Mouse (Mus musculus) 416B (cell line): ENCODE data around the gene Nfkbil1.

Source experiments
- DNase-seq: peaks from one replicate; pipeline ENCODE4 v3.0.0; 2011; ENCODE audit warnings: low read depth

Nfkbil1 gene

GRCm38 (mm10) chr17:35254241-35255098, 18.9 kb upstream of the Nfkbil1 start:
- peak; percentile 79 for DNase-seq

GRCm38 (mm10) chr17:35253293-35254093, 17.9 kb upstream of the Nfkbil1 start:
- no peak for DNase-seq

- no peak for DNase-seq
These were observed 17.2 kb upstream of the Nfkbil1 start for GRCm38 (mm10) chr17:35252619-35253292.

GRCm38 (mm10) chr17:35251981-35252380, 16.4 kb upstream of the Nfkbil1 start:
- no peak for DNase-seq

- no peak for DNase-seq
These were observed 15.6 kb upstream of the Nfkbil1 start for GRCm38 (mm10) chr17:35251162-35251719.

GRCm38 (mm10) chr17:35250348-35251120, 14.9 kb upstream of the Nfkbil1 start:
- no peak for DNase-seq

- DNase-seq, result no peak
These were observed 14.0 kb upstream of the Nfkbil1 start for GRCm38 (mm10) chr17:35249451-35250197.

GRCm38 (mm10) chr17:35248986-35249385, 13.4 kb upstream of the Nfkbil1 start:
- DNase-seq, result no peak

- no peak for DNase-seq
These were observed 11.6 kb upstream of the Nfkbil1 start for GRCm38 (mm10) chr17:35247144-35247543.

GRCm38 (mm10) chr17:35245731-35246623, 10.4 kb upstream of the Nfkbil1 start:
- DNase-seq, result peak; percentile 64

- no peak for DNase-seq
These were observed 9.4 kb upstream of the Nfkbil1 start for GRCm38 (mm10) chr17:35244999-35245398.

- peak; percentile 56 for DNase-seq
These were observed 7.5 kb upstream of the Nfkbil1 start for GRCm38 (mm10) chr17:35243086-35243485.

GRCm38 (mm10) chr17:35242015-35242941, 6.7 kb upstream of the Nfkbil1 start:
- peak; percentile 78 for DNase-seq

GRCm38 (mm10) chr17:35241305-35242014, 5.9 kb upstream of the Nfkbil1 start, which contains the start of gene Ddx39b:
TSS of gene Ddx39b (plus strand) at chr17:35241746.
- DNase-seq, result peak; percentile 98

GRCm38 (mm10) chr17:35240384-35241304, 5.1 kb upstream of the Nfkbil1 start:
- peak; percentile 81 for DNase-seq

- no peak for DNase-seq
These were observed 4.1 kb upstream of the Nfkbil1 start for GRCm38 (mm10) chr17:35239700-35240099.

GRCm38 (mm10) chr17:35237504-35237903, 1.9 kb upstream of the Nfkbil1 start:
- DNase-seq, result no peak
